Mouse (Mus musculus): ENCODE data around the gene Grm1.

GRCm38 (mm10) chr10:10996766-10997165 lies 85.4 kb downstream of the Grm1 start:
- TF ChIP-seq GATA1 (IDR thresholded peaks at IDR 0.05; ENCODE audit: borderline replicate concordance, low read length) = no peak
- TF ChIP-seq FLI1 (IDR thresholded peaks at IDR 0.05; ENCODE audit: low read length) = no peak
